Mouse (Mus musculus): ENCODE results near the gene Morc2a.
"Not testable (repeated sequence)": the region's sequence is repeated elsewhere in the genome, so short reads cannot be mapped to it uniquely, and the experiment has no call there.

Gene Morc2a

DNA sequence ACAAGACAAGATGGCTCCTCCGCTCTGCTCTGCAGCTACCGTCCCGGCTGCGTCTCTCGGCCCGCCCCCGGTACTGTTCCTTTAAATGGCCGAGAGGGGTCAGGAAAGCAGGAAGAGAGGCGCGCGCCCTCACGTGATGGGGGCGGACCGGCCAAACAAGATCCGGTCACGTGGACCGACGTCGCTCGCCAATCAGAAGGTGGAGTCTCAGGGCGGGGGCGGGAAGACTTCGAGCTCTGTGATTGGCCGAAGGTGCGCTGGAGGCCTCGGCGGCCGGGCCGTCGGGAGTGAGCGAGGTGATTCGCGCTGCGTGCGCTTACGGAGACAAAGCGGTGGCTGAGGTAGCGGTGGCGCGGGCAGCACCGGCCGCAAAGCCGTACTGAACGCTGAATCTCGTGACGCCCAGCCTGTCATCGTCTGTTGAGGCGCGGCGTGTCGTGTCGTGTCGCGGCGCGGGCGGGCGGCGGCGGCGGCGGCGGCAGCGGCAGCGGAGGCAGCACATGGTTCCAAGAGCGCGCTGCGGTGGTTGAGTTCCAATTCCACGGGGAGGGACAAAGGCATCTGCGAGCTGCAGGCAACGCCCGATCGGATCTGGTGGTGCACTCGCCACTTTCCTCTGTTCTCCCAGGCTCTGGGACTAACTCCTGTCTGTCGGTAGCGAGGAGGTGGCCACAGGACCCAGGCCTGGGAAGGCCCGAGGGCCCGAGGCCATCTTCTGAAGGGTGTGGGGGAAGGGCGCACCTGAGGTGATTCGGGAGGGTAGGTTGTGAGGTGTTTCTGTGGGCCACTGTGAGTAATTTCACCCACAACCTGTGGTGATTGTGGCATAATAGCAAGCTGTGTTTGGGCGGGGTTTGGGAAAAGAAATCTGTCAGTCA is at the start of gene Morc2a:
Gene Morc2a (plus strand): TSS at position 228 of the 878 bp plus-strand sequence.
- peak; percentile 93 to 98 for DNase-seq (ENCODE audit: low spot score in 2 of 2)

DNA sequence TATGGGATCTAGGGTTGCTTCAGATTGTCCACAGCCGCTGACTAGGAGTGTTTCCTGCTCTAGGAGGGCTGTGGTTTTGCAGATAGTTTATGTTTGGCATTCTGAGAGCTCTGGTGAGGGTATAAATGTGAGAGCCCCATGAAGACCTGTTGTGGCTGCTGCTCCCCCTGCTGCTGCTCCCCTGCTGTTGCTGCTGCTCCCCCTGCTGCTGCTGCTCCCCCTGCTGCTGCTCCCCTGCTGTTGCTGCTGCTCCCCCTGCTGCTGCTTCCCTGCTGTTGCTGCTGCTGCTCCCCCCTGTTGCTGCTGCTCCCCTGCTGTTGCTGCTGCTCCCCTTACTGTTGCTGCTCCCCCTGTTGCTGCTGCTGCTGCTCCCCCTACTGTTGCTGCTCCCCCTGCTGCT is 47.0 kb upstream of the Morc2a start:
- not testable (repeated sequence) for DNase-seq (ENCODE audit: low spot score in 2 of 2)

DNA sequence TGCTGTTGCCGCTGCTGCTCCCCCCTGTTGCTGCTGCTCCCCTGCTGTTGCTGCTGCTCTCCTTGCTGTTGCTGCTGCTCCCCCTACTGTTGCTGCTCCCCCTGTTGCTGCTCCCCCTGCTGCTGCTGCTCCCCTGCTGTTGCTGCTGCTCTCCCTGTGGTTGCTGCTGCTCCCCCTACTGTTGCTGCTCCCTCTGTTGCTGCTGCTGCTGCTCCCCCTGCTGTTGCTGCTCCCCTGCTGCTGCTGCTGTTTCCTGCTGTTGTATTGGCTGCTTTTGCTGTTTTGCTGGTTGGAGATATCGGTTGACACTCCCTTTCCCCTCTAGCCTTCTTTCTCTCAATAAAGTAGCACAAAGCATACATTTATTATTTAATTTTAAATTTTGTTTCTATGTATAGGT is 46.3 kb upstream of the Morc2a start:
- not testable (repeated sequence) for DNase-seq (ENCODE audit: low spot score in 2 of 2)

- DNase-seq (ENCODE audit: low spot score in 2 of 2): no peak
These were observed 42.5 kb upstream of the Morc2a start for GRCm38 (mm10) chr11:3606456-3606855.

DNA sequence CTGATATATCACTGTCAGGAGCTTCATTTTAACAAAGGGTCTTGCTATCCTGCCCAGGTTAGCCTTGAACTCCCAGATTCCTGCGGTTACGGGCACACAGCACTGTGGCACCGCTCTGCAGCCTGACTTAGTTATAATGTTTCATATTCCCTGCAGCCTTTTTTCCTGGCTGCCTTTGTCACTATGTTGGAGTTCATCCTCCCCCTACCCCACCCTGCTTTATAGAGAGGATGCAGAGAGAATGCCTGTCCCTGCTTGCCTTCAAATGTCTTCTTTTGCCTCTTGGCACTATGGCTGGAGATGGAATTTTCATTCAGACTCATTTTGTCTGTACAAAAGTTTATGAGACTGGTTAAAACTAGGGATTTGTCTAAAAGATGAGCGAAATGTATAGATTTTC is 33.4 kb upstream of the Morc2a start:
- no peak for DNase-seq (ENCODE audit: low spot score in 2 of 2)

DNA sequence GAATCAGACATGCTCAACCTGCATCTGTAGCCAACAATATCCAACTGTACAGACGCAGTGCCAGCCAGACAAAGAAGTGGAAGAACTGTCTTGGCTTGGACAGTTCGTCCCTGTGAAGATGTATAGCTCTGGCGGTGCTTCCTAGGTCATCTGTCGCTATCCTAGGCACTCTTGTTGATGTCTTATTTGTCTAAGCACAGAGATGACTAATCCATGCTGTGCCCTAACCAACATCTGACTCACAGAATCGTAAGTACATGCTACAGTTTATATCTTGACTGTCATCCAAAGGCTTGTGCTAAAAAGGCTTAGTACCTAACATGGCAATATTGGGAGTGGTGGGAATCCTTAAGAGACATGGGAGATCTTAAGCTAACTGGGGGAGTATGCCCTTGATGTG is 26.2 kb upstream of the Morc2a start:
- DNase-seq (ENCODE audit: low spot score in 2 of 2): no peak

DNA sequence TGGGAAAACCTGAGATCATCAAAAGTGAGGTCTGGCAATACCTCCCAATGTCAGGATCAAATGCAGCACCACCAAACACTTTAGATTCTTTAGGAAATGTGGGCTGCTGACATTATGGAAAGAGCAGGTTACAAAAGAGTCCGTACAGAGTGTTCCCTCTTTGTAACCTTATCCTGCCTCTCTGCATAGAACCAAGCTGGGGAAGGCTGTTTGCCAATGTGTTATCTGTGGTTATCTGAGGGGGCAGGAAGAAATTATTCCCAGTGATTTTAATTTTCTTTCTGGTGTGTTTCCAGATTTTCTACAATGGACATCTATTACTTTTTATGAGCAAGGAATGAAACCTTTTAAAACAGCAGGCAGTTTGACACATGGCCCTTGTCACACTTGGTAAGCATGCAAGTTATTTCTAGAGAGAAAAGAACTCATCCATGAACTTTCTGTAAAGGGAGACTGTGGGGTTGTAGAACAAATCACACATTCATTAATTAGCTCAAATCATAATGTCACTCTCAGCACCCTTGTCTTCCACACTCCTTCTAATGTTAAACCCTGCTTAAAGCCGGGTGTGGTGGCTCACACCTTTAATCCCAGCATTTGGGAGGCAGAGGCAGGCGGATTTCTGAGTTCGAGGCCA is 24.5 kb upstream of the Morc2a start:
- no peak for DNase-seq (ENCODE audit: low spot score in 2 of 2)

- no peak for DNase-seq (ENCODE audit: low spot score in 2 of 2)
These were observed 19.9 kb upstream of the Morc2a start for GRCm38 (mm10) chr11:3628999-3629491.

GRCm38 (mm10) chr11:3633269-3633668 is 15.7 kb upstream of the Morc2a start:
- DNase-seq (ENCODE audit: low spot score in 2 of 2): peak in 1 of 2 experiments; percentile 39

GRCm38 (mm10) chr11:3647688-3648087 is 1.3 kb upstream of the Morc2a start:
- DNase-seq (ENCODE audit: low spot score in 2 of 2): no peak

DNA sequence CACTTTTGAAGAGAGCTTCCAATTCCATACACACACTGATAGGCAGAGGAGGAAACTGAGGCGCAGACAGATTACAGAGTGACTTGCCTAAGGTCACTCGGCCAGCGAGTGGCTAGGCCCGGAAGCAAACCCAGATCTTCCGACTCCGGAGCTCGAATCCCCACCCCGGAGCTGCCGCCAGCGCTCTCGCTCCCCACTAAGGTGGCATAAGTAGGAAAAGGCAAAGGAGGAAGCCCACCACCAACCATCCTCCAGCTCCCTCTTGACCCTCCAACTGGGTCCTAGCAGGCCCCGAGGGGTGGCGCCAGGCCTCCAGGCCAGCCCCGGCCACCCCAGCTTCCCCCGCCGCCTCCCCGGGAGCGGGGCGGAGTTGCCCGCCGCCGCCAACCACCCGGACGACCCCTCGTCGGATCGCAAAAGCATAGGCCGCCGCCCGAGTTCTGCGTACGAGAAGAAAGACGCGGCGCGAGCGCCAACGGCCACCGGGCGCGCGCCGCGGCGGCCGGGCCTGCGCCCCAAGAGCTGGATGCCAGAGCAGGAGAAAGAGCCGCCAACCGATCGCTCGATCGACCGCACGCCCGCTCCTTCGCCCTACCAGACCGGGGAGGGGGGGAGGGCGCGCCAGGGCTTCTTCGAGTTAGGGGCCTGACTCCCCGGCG is 557 bp upstream of the Morc2a start:
- DNase-seq (ENCODE audit: low spot score in 2 of 2): peak in 1 of 2 experiments; percentile 21

GRCm38 (mm10) chr11:3650141-3650540 is 1.1 kb downstream of the Morc2a start:
- no peak for DNase-seq (ENCODE audit: low spot score in 2 of 2)

- no peak for DNase-seq (ENCODE audit: low spot score in 2 of 2)
These were observed 13.0 kb downstream of the Morc2a start for GRCm38 (mm10) chr11:3661964-3662363.

DNA sequence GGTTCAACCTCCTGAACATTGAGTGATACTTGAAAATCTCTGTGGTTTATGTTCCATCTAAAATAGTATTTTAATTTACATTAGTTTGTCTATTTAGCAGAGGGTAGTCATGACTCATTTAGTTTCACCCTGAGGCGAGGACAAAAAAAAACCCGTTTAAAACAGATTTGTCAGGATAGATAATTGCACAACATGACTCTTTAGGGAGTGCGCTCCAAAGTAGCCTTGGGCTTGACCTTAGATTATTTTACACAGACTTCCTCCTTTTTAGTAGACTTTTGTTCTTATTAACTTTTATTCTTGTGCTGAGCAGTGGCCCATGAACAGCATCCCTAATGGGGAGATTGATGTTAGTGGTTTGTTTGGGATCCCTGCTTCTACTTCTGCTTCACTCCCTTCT is 18.5 kb downstream of the Morc2a start:
- no peak for DNase-seq (ENCODE audit: low spot score in 2 of 2)

GRCm38 (mm10) chr11:3668768-3669167 is 19.8 kb downstream of the Morc2a start:
- no peak for DNase-seq (ENCODE audit: low spot score in 2 of 2)

DNA sequence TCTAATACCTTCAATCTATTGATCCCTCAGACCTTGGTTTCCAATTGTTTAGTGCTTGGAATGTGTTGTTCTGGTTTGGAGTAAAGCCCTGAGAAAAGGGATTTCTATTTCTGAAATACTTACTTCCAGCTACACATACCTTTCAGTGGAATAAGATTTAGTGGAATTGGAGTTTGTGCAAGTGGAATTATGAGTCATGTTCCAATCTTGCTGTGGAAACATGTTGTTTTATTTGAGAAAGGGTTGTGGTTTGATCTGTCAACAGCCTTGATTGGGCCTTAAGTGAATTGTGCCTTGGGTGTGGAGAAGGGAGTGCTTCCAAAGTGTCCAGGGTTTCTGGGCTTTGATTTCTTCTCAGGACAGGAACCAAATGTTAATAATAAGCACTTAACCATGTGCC is 20.9 kb downstream of the Morc2a start:
- no peak for DNase-seq (ENCODE audit: low spot score in 2 of 2)

DNA sequence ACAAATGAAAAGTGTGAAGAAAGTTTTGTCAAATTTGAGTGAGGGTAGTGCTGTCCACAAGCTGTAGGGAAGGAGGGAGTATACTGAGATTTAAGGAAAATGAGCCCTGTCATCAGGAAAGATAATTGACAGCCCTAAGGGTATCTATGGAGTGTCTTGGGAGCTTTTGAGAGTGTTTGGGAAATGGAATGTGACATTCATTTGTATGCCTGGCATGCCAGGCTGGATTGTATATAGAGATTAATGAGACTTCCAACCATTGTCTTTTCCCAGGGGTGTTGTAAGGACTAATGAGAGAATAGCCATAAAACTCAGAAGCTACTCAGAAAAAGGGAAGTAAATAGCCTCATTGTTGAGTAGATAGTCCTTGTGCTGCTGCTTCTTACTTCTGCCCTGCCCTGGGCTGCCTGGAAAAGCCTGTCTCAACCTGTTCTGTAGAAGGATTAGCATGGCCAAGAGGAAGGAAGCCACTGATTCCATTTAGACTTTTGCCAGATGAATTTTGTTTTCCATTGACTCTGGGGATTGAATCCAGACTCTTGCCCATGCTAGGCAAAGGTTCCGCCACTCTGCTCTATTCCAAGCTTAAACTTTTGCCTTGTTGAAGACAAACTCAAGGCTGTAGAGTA is 22.1 kb downstream of the Morc2a start:
- DNase-seq (ENCODE audit: low spot score in 2 of 2): no peak

DNA sequence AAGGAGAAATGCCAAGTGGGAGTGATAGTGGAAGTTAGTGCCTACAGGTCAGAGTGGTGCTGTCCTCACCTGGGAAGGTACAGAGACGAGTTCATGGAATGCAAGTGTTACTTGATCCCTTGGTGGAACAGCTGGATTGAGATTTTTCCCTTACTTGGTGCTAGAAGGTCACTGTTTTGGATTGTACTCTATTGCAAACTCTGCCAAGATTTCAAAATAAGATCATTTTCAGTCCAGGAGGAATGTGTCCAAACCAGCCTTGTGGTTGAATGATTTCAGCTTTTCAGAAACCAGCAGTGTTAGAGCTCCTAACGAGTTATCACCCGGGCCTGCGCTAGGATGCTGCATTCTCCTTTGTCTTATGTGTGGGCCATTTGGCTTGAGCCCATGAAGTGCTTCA is 25.6 kb downstream of the Morc2a start:
- no peak for DNase-seq (ENCODE audit: low spot score in 2 of 2)

DNA sequence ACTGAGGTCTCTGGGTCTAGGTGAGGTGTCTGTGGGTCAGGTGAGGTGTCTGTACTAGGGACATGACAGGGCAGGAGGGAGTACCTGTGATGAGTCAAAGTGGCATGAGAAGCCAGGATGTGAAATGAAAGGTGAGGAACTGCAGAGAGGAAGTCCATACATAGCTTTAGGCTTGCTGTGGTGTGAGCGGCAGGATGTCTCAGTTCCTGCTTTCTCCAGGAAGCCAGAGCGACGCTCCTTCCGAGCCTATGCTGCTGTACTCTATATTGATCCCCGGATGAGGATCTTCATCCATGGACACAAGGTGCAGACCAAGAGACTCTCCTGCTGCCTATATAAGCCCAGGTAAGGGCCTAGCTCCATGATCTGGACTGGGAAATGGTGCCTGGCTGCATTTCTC is 27.4 kb downstream of the Morc2a start:
- no peak for DNase-seq (ENCODE audit: low spot score in 2 of 2)

- no peak for DNase-seq (ENCODE audit: low spot score in 2 of 2)
These were observed 28.2 kb downstream of the Morc2a start for GRCm38 (mm10) chr11:3677204-3677603.

- DNase-seq (ENCODE audit: low spot score in 2 of 2): no peak
These were observed 30.8 kb downstream of the Morc2a start for GRCm38 (mm10) chr11:3679771-3680170.

DNA sequence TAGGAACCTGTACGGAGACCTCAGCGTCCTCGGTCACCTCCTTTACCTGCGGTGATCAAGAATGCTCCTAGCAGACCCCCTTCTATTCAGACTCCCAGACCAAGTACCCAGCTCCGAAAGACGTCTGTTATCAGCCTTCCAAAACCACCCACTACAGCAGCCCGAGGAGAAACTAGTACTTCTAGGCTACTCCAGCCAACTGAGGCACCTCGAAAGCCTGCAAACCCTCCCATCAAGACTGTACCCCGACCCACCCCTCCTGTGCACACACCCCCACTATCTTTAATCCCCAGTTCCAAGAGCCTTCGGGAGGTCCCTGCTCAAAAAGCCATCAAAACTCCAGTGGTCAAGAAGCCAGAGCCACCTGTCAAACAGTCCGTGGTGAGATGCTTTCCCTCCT is 34.7 kb downstream of the Morc2a start:
- no peak for DNase-seq (ENCODE audit: low spot score in 2 of 2)
